Mouse (Mus musculus): ENCODE results near the gene Iqcf6.

DNA sequence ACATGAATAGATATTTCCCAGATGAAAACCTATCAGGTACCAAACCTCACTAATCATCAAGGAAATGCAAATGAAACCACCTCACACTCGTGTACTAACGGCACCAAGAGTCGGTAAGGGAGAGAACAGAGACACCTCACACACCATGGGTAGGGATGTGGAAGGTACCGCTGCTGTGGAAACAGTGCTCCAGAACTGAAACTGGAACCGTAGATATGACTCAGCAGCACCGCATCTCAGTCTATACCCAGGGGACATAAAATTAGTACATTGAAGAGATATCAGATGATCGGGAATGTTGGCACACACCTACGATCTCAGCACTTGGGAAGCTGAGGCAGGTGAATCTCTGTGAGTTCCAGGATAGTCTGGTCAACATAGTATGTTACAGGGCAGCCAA, 11.8 kb downstream of the Iqcf6 start:
- TF ChIP-seq CTCF (IDR thresholded peaks at IDR 0.05; ENCODE audit: low read depth) (no peak), EP300 (IDR thresholded peaks at IDR 0.05; ENCODE audit: low read depth) (no peak)
